Mouse (Mus musculus): ENCODE data around the gene Entr1. TPM values are rescaled to one million over a fixed set of nuclear protein-coding genes. Genes with fewer than 3 reads are reported as not detected.
A peak's percentile ranks its signal among the peaks of the same experiment; 100 is the strongest.

Gene Entr1
- polyA plus RNA-seq, 1 experiment from 2014 or later: 117 TPM

GRCm38 (mm10) chr2:26356678-26357077 lies 32.4 kb downstream of the Entr1 start:
- Histone ChIP-seq H3K4me2 (no peak overlapping the region), H3K9ac (no peak overlapping the region), H3K4me1 (peaks cover 19% of the 10 kb centered on the region), H3K27me3 (no peaks in the 10 kb centered on the region), H3K36me3 (no peaks in the 10 kb centered on the region), H3K9me3 (no peaks in the 10 kb centered on the region), H3K4me3 (no peak overlapping the region), H3K27ac (no peak overlapping the region)
- WGBS: 43% methylated on average over 7 of the region's 7 CpGs
- ATAC-seq (ENCODE audit: borderline replicate concordance, extremely low read depth, low FRiP score, low TSS enrichment): peak; percentile 25; the same call in 1 of the 2 replicates

- H3K27ac ChIP-seq: no peak overlapping the region
- H3K9me3 ChIP-seq: no peaks in the 10 kb centered on the region
- H3K36me3 ChIP-seq: no peaks in the 10 kb centered on the region
- peaks cover 20% of the 10 kb centered on the region for H3K4me1 ChIP-seq
- H3K9ac ChIP-seq: no peak overlapping the region
- 67% methylated on average over 4 of the region's 4 CpGs for WGBS
- no peak overlapping the region for H3K4me2 ChIP-seq
- H3K27me3 ChIP-seq: no peaks in the 10 kb centered on the region
- H3K4me3 ChIP-seq: no peak overlapping the region
- no peak for ATAC-seq (ENCODE audit: borderline replicate concordance, extremely low read depth, low FRiP score, low TSS enrichment)
These were observed 32.9 kb downstream of the Entr1 start for GRCm38 (mm10) chr2:26356231-26356630.

GRCm38 (mm10) chr2:26354401-26354800 lies 34.7 kb downstream of the Entr1 start:
- H3K36me3 ChIP-seq: peaks cover 7% of the 10 kb centered on the region; the same call in 1 of the 2 replicates
- no peak for ATAC-seq (ENCODE audit: borderline replicate concordance, extremely low read depth, low FRiP score, low TSS enrichment)
- no peaks in the 10 kb centered on the region for H3K9me3 ChIP-seq
- no peak overlapping the region for H3K9ac ChIP-seq
- H3K4me3 ChIP-seq: no peak overlapping the region
- no peak overlapping the region for H3K27ac ChIP-seq
- H3K4me1 ChIP-seq: peaks cover 28% of the 10 kb centered on the region
- no peak overlapping the region for H3K4me2 ChIP-seq
- 86% methylated on average over 4 of the region's 4 CpGs for WGBS
- no peaks in the 10 kb centered on the region for H3K27me3 ChIP-seq

GRCm38 (mm10) chr2:26353066-26353980 lies 35.8 kb downstream of the Entr1 start:
- Histone ChIP-seq H3K9me3 (no peaks in the 10 kb centered on the region), H3K27me3 (no peaks in the 10 kb centered on the region), H3K27ac (no peak overlapping the region), H3K4me2 (peak overlapping the region; percentile 97), H3K4me3 (peak overlapping the region; percentile 75), H3K4me1 (peaks cover 38% of the 10 kb centered on the region), H3K36me3 (peaks cover 15% of the 10 kb centered on the region; the same call in 1 of the 2 replicates), H3K9ac (peak overlapping the region; percentile 78; the same call in 1 of the 2 replicates)
- 81% methylated on average over 11 of the region's 11 CpGs for WGBS
- no peak for ATAC-seq (ENCODE audit: borderline replicate concordance, extremely low read depth, low FRiP score, low TSS enrichment)

GRCm38 (mm10) chr2:26352291-26352910 lies 36.7 kb downstream of the Entr1 start:
- peaks cover 44% of the 10 kb centered on the region for H3K4me1 ChIP-seq
- peak overlapping the region; percentile 67 for H3K27ac ChIP-seq
- WGBS: 2% methylated on average over 36 of the region's 36 CpGs
- H3K36me3 ChIP-seq: peaks cover 20% of the 10 kb centered on the region; the same call in 1 of the 2 replicates
- no peaks in the 10 kb centered on the region for H3K27me3 ChIP-seq
- peak overlapping the region; percentile 75 for H3K4me3 ChIP-seq
- peak; percentile 21; the same call in 1 of the 2 replicates for ATAC-seq (ENCODE audit: borderline replicate concordance, extremely low read depth, low FRiP score, low TSS enrichment)
- H3K9me3 ChIP-seq: no peaks in the 10 kb centered on the region
- H3K4me2 ChIP-seq: peak overlapping the region; percentile 97
- H3K9ac ChIP-seq: peak overlapping the region; percentile 78

- Histone ChIP-seq H3K4me3 (peak within 1 kb of the TSS; percentile 75), H3K36me3 (peaks cover 28% of the 10 kb centered on the region; the same call in 1 of the 2 replicates), H3K4me1 (peaks cover 44% of the 10 kb centered on the region), H3K27ac (peak within 1 kb of the TSS; percentile 87), H3K4me2 (peak within 1 kb of the TSS; percentile 97), H3K9ac (peak within 1 kb of the TSS; percentile 93), H3K9me3 (no peaks in the 10 kb centered on the region), H3K27me3 (no peaks in the 10 kb centered on the region)
- ATAC-seq (ENCODE audit: borderline replicate concordance, extremely low read depth, low FRiP score, low TSS enrichment): peak; percentile 74
- WGBS: 1% methylated on average over 62 of the region's 62 CpGs
These were observed 37.5 kb downstream of the Entr1 start, which contains the start of gene Dnlz for GRCm38 (mm10) chr2:26351358-26352290. Dnlz (minus strand) TSS chr2:26352110.

- no peak overlapping the region for H3K4me2 ChIP-seq
- 32% methylated on average over 6 of the region's 6 CpGs for whole genome bisulfite sequencing
- no peak overlapping the region for H3K4me3 ChIP-seq
- peak; percentile 24 for ATAC-seq (ENCODE audit: borderline replicate concordance, extremely low read depth, low FRiP score, low TSS enrichment)
- H3K27ac ChIP-seq: peak overlapping the region; percentile 56
- no peaks in the 10 kb centered on the region for H3K9me3 ChIP-seq
- no peak overlapping the region for H3K9ac ChIP-seq
- no peaks in the 10 kb centered on the region for H3K27me3 ChIP-seq
- H3K4me1 ChIP-seq: peaks cover 40% of the 10 kb centered on the region
- peaks cover 55% of the 10 kb centered on the region for H3K36me3 ChIP-seq
These were observed 40.9 kb downstream of the Entr1 start for GRCm38 (mm10) chr2:26348241-26348640.

- H3K4me1 ChIP-seq: peaks cover 34% of the 10 kb centered on the region
- peak; percentile 37 for ATAC-seq (ENCODE audit: borderline replicate concordance, extremely low read depth, low FRiP score, low TSS enrichment)
- peaks cover 51% of the 10 kb centered on the region for H3K36me3 ChIP-seq
- no peak overlapping the region for H3K4me3 ChIP-seq
- WGBS: 44% methylated on average over 11 of the region's 11 CpGs
- H3K4me2 ChIP-seq: peak overlapping the region; percentile 12; the same call in 1 of the 2 replicates
- H3K9me3 ChIP-seq: no peaks in the 10 kb centered on the region
- H3K27ac ChIP-seq: peak overlapping the region; percentile 88
- H3K27me3 ChIP-seq: no peaks in the 10 kb centered on the region
- H3K9ac ChIP-seq: no peak overlapping the region
These were observed 46.3 kb downstream of the Entr1 start for GRCm38 (mm10) chr2:26342609-26343490.

- no peak overlapping the region for H3K9ac ChIP-seq
- 25% methylated on average over 10 of the region's 10 CpGs for WGBS
- peak overlapping the region; percentile 12; the same call in 1 of the 2 replicates for H3K4me2 ChIP-seq
- peaks cover 31% of the 10 kb centered on the region for H3K4me1 ChIP-seq
- peak; percentile 50 for ATAC-seq (ENCODE audit: borderline replicate concordance, extremely low read depth, low FRiP score, low TSS enrichment)
- H3K9me3 ChIP-seq: no peaks in the 10 kb centered on the region
- no peaks in the 10 kb centered on the region for H3K27me3 ChIP-seq
- H3K27ac ChIP-seq: peak overlapping the region; percentile 88
- peaks cover 45% of the 10 kb centered on the region for H3K36me3 ChIP-seq
- H3K4me3 ChIP-seq: no peak overlapping the region
These were observed 47.1 kb downstream of the Entr1 start for GRCm38 (mm10) chr2:26342044-26342443.

- no peaks in the 10 kb centered on the region for H3K27me3 ChIP-seq
- H3K4me3 ChIP-seq: no peak overlapping the region
- no peaks in the 10 kb centered on the region for H3K9me3 ChIP-seq
- peaks cover 40% of the 10 kb centered on the region for H3K36me3 ChIP-seq
- peaks cover 28% of the 10 kb centered on the region for H3K4me1 ChIP-seq
- H3K27ac ChIP-seq: peak overlapping the region; percentile 88
- ATAC-seq (ENCODE audit: borderline replicate concordance, extremely low read depth, low FRiP score, low TSS enrichment): peak; percentile 24; the same call in 1 of the 2 replicates
- H3K9ac ChIP-seq: no peak overlapping the region
- 76% methylated on average over 2 of the region's 2 CpGs for WGBS
- peak overlapping the region; percentile 12; the same call in 1 of the 2 replicates for H3K4me2 ChIP-seq
These were observed 47.6 kb downstream of the Entr1 start for GRCm38 (mm10) chr2:26341510-26341981.
